Mouse (Mus musculus): ENCODE measurements around the gene Ube4b.

Ube4b gene

GRCm38 (mm10) chr4:149398181-149398735 is 28.3 kb downstream of the Ube4b start:
- in situ Hi-C loops (cut with MboI; ENCODE audit: unreplicated experiment in 2 of 2), result no loop called here

GRCm38 (mm10) chr4:149396433-149397306 is 29.9 kb downstream of the Ube4b start:
- in situ Hi-C loops (cut with MboI; ENCODE audit: unreplicated experiment in 2 of 2), result no loop called here

GRCm38 (mm10) chr4:149395581-149395980 is 31.0 kb downstream of the Ube4b start:
- in situ Hi-C loops (cut with MboI; ENCODE audit: unreplicated experiment in 2 of 2), result no loop called here

GRCm38 (mm10) chr4:149394292-149394691 is 32.3 kb downstream of the Ube4b start:
- in situ Hi-C loops (cut with MboI; ENCODE audit: unreplicated experiment in 2 of 2), result no loop called here

GRCm38 (mm10) chr4:149393311-149393995 is 33.1 kb downstream of the Ube4b start:
- in situ Hi-C loops (cut with MboI; ENCODE audit: unreplicated experiment in 2 of 2), result no loop called here

GRCm38 (mm10) chr4:149392359-149392758 is 34.2 kb downstream of the Ube4b start:
- in situ Hi-C loops (cut with MboI; ENCODE audit: unreplicated experiment in 2 of 2), result no loop called here

- in situ Hi-C loops (cut with MboI; ENCODE audit: unreplicated experiment in 2 of 2), result no loop called here
These were observed 45.5 kb downstream of the Ube4b start for GRCm38 (mm10) chr4:149381001-149381400.

GRCm38 (mm10) chr4:149379881-149380280 is 46.7 kb downstream of the Ube4b start:
- in situ Hi-C loops (cut with MboI; ENCODE audit: unreplicated experiment in 2 of 2), result loop anchor here (5.0 to 10.0 kb wide), 3 partner anchors 62 to 235 kb away; no protein-coding TSS in a partner anchor

GRCm38 (mm10) chr4:149378819-149379218 is 47.7 kb downstream of the Ube4b start:
- in situ Hi-C loops (cut with MboI; ENCODE audit: unreplicated experiment in 2 of 2), result loop anchor here (5.0 to 10.0 kb wide), 3 partner anchors 63 to 234 kb away; no protein-coding TSS in a partner anchor

- in situ Hi-C loops (cut with MboI; ENCODE audit: unreplicated experiment in 2 of 2), result loop anchor here (5.0 to 10.0 kb wide), 3 partner anchors 66 to 231 kb away; no protein-coding TSS in a partner anchor
These were observed 50.5 kb downstream of the Ube4b start for GRCm38 (mm10) chr4:149376034-149376433.

- in situ Hi-C loops (cut with MboI; ENCODE audit: unreplicated experiment in 2 of 2), result loop anchor here (5.0 to 25.0 kb wide), 4 partner anchors 68 to 837 kb away; no protein-coding TSS in a partner anchor
These were observed 51.9 kb downstream of the Ube4b start for GRCm38 (mm10) chr4:149374662-149375061.

- in situ Hi-C loops (cut with MboI; ENCODE audit: unreplicated experiment in 2 of 2), result loop anchor here (10.0 to 25.0 kb wide), 3 partner anchors 171 to 837 kb away; no protein-coding TSS in a partner anchor
These were observed 52.6 kb downstream of the Ube4b start for GRCm38 (mm10) chr4:149373927-149374326.

GRCm38 (mm10) chr4:149373431-149373830 is 53.1 kb downstream of the Ube4b start:
- in situ Hi-C loops (cut with MboI; ENCODE audit: unreplicated experiment in 2 of 2), result loop anchor here (10.0 to 25.0 kb wide), 3 partner anchors 171 to 836 kb away; no protein-coding TSS in a partner anchor

GRCm38 (mm10) chr4:149365702-149366370 is 60.7 kb downstream of the Ube4b start:
- in situ Hi-C loops (cut with MboI; ENCODE audit: unreplicated experiment in 2 of 2), result loop anchor here in 1 of 2 experiments (25.0 kb wide), 1 partner anchor 829 kb away; no protein-coding TSS in a partner anchor

- in situ Hi-C loops (cut with MboI; ENCODE audit: unreplicated experiment in 2 of 2), result loop anchor here in 1 of 2 experiments (25.0 kb wide), 1 partner anchor 828 kb away; no protein-coding TSS in a partner anchor
These were observed 61.7 kb downstream of the Ube4b start for GRCm38 (mm10) chr4:149364896-149365295.

- in situ Hi-C loops (cut with MboI; ENCODE audit: unreplicated experiment in 2 of 2), result loop anchor here in 1 of 2 experiments (25.0 kb wide), 1 partner anchor 824 kb away; no protein-coding TSS in a partner anchor
These were observed 65.5 kb downstream of the Ube4b start for GRCm38 (mm10) chr4:149361051-149361450.

- in situ Hi-C loops (cut with MboI; ENCODE audit: unreplicated experiment in 2 of 2), result loop anchor here in 1 of 2 experiments (25.0 kb wide), 1 partner anchor 823 kb away; no protein-coding TSS in a partner anchor
These were observed 65.9 kb downstream of the Ube4b start for GRCm38 (mm10) chr4:149360647-149361046.

GRCm38 (mm10) chr4:149357982-149358381 is 68.6 kb downstream of the Ube4b start:
- in situ Hi-C loops (cut with MboI; ENCODE audit: unreplicated experiment in 2 of 2), result loop anchor here in 1 of 2 experiments (25.0 kb wide), 1 partner anchor 821 kb away; no protein-coding TSS in a partner anchor

- in situ Hi-C loops (cut with MboI; ENCODE audit: unreplicated experiment in 2 of 2), result loop anchor here in 1 of 2 experiments (25.0 kb wide), 1 partner anchor 817 kb away; no protein-coding TSS in a partner anchor
These were observed 71.9 kb downstream of the Ube4b start for GRCm38 (mm10) chr4:149354671-149355070.

Data from v-Abl transformed pro-B cells (cell line).